In the genomic region with DNA sequence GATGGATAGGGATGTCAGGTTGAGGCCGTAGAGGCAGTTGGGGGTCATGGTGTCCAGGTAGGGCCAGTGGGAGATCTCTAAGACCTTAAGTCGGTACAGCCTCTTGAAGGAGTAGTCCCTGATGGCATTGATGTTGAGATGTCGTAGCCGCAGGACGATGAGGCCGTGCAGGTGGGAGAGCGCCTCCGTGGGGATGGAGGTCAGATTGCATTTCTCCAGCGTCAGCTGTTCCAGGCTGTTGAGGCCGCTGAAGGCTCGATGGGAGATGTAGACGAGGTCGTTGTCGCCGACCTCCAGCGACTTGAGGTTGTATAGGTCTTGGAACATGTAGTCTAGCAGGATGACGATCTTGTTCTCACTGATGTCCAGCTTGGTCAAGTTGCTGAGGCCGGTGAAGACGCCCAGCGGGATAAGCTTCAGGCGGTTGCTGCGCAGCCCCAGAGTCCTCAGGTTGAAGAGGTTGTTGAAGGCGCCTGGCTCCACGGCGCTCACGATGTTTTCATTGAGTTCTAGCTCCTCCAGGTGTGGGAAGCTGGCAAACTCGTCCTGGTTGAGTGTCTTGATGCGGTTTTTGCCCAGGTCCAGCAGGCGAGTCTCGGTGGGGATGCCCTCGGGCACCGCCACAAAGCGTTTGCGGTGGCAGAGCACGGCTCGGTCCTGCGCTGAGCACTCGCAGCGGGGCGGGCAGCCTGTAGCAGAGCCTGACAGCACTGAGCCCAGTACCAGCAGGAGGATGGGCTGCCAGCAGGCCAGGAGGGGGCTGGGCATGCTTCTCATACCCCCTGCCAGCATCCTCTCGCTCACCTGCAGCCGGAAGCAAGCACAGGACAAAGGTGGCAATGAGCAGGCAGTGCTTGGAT, we compare ENCODE assay signal across 10 mouse cellular contexts.
DNase-seq lines count a peak whose midpoint lies in the region; ATAC-seq and TF ChIP-seq lines count a peak whose summit lies in the region.
"Had no signal": no experiment of that assay in that cellular context is flagged by ENCODE, and none has a peak within 500 bp of the region (broad histone marks: within the 10 kb centered on the region; RNA-seq: fewer than 3 reads in every experiment).

No protein-coding gene starts in this region.

- TF ChIP-seq POLR2A in ES-Bruce4 (IDR thresholded peaks at IDR 0.05; ENCODE audit: insufficient read depth, low read length): no peak

- H3K9me3 ChIP-seq in kidney, postnatal 0 days (replicated peaks; ENCODE audit: low read length): no peaks in the 10 kb centered on the region
- H3K9me3 ChIP-seq in ES-Bruce4 (replicated peaks; ENCODE audit: control insufficient read depth, insufficient read depth, low read length, poor library complexity, severe bottlenecking): no peaks in the 10 kb centered on the region
- no peaks in the 10 kb centered on the region for H3K9me3 ChIP-seq in embryonic facial prominence, embryonic 13.5 days

- TF ChIP-seq EP300 in ES-Bruce4 (IDR thresholded peaks at IDR 0.05; ENCODE audit: insufficient read depth, low read depth, low read length): peak; percentile 53; the same call in 1 of the 2 replicates

- H3K27ac ChIP-seq in kidney, postnatal 0 days: no peak overlapping the region
- no peak overlapping the region for H3K27ac ChIP-seq in ES-Bruce4 (ENCODE audit: insufficient read depth, low read length)
- H3K27ac ChIP-seq in embryonic facial prominence, embryonic 13.5 days: no peak overlapping the region
- no peak overlapping the region for H3K27ac ChIP-seq in gastrocnemius, adult 2 months

- no peak overlapping the region for H3K4me3 ChIP-seq in kidney, postnatal 0 days (replicated peaks; ENCODE audit: low read depth, low read length)
- peak overlapping the region; percentile 35 for H3K4me3 ChIP-seq in ES-Bruce4 (ENCODE audit: low read depth, low read length)
- no peak overlapping the region for H3K4me3 ChIP-seq in embryonic facial prominence, embryonic 13.5 days
- H3K4me3 ChIP-seq in gastrocnemius, adult 2 months: no peak overlapping the region

- H3K27me3 ChIP-seq in kidney, postnatal 0 days (ENCODE audit: insufficient read depth, low read length): peaks cover 6% of the 10 kb centered on the region; the same call in 1 of the 2 replicates
- H3K27me3 ChIP-seq in ES-Bruce4 (ENCODE audit: control insufficient read depth, insufficient read depth, low read length, poor library complexity, severe bottlenecking): no peaks in the 10 kb centered on the region
- H3K27me3 ChIP-seq in embryonic facial prominence, embryonic 13.5 days: peaks cover 42% of the 10 kb centered on the region

- WGBS in kidney, postnatal 0 days: 44% methylated on average over 42 of the region's 42 CpGs
- 22% methylated on average over 42 of the region's 42 CpGs for WGBS in embryonic facial prominence, embryonic 13.5 days

- no peak for DNase-seq in frontal cortex, postnatal 36 days (ENCODE audit: low spot score in 2 of 2)
- DNase-seq in kidney, postnatal 0 days (ENCODE audit: low spot score): no peak
- DNase-seq in kidney, adult 8-10 months: no peak
- DNase-seq in layer of hippocampus, postnatal 25 days (ENCODE audit: extremely low spot score in 1 of 2, low spot score in 1 of 2): no peak
- no peak for DNase-seq in gastrocnemius, adult 2 months
- DNase-seq: right cerebral cortex, postnatal 25 days; thymus, adult 18-20 months had no signal

- 0 out of 2 replicates have a peak, but pooled peaks have one; percentile 4 for TF ChIP-seq CTCF in kidney, postnatal 0 days (IDR thresholded peaks at IDR 0.05; ENCODE audit: low read depth)
- peak; percentile 63 for TF ChIP-seq CTCF in ES-Bruce4 (IDR thresholded peaks at IDR 0.05; ENCODE audit: low read depth, low read length)
- no peak for TF ChIP-seq CTCF in gastrocnemius, adult 2 months (IDR thresholded peaks at IDR 0.05)

- H3K36me3 ChIP-seq in kidney, postnatal 0 days (ENCODE audit: insufficient read depth, low read length): no peaks in the 10 kb centered on the region
- no peaks in the 10 kb centered on the region for H3K36me3 ChIP-seq in ES-Bruce4 (ENCODE audit: control insufficient read depth, insufficient read depth, low read length, poor library complexity, severe bottlenecking)
- peaks cover 10% of the 10 kb centered on the region; the same call in 1 of the 2 replicates for H3K36me3 ChIP-seq in embryonic facial prominence, embryonic 13.5 days

- no peak overlapping the region for H3K9ac ChIP-seq in kidney, postnatal 0 days (ENCODE audit: low read depth, low read length)
- no peak overlapping the region for H3K9ac ChIP-seq in ES-Bruce4 (ENCODE audit: low read depth, poor library complexity, severe bottlenecking)
- no peak overlapping the region for H3K9ac ChIP-seq in embryonic facial prominence, embryonic 13.5 days

- ATAC-seq in frontal cortex, adult (ENCODE audit: low TSS enrichment): peak; percentile 33; the same call in 1 of the 2 replicates
- ATAC-seq in kidney, postnatal 0 days (replicated peaks; ENCODE audit: low FRiP score, low read depth): no peak
- ATAC-seq in embryonic facial prominence, embryonic 13.5 days (ENCODE audit: insufficient number of reproducible peaks, insufficient read depth, low FRiP score, low TSS enrichment, low read depth): no peak

- H3K4me2 ChIP-seq in kidney, postnatal 0 days (ENCODE audit: low read length): no peak overlapping the region
- peak overlapping the region; percentile 24; the same call in 1 of the 2 replicates for H3K4me2 ChIP-seq in embryonic facial prominence, embryonic 13.5 days

- intact Hi-C loops in gastrocnemius, adult 2 months (cut with DNase I): no loop called here

- H3K4me1 ChIP-seq in kidney, postnatal 0 days (replicated peaks; ENCODE audit: insufficient read depth, low read length): no peaks in the 10 kb centered on the region
- H3K4me1 ChIP-seq in ES-Bruce4 (ENCODE audit: control insufficient read depth, insufficient read depth, low read length): peaks cover 4% of the 10 kb centered on the region
- peaks cover 22% of the 10 kb centered on the region for H3K4me1 ChIP-seq in embryonic facial prominence, embryonic 13.5 days
